Comparison of ENCODE assay signal across 8 mouse cellular contexts in the genomic region with DNA sequence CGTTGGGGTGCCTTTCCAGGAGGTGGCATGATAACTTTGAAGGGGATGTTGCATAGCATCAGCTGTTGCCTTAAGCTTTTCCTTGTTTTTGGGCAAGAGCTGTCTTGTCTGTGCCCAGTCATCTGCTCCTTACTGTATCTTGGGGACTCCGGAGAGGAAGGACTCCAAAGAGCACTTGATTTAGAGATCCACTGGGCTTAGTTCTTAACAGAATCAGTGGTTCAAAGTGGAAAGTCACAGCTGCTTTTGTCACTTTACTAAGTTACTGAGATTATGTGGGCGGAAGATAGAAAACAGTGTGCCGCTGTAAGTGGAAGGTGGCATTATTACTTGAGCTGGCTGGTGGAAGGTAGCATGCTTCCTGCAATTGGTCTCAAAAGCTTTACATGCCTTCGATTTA. TPM values are rescaled to one million over a fixed set of nuclear protein-coding genes. Genes with fewer than 3 reads are reported as not detected.
DNase-seq lines count a peak whose midpoint lies in the region; ATAC-seq and TF ChIP-seq lines count a peak whose summit lies in the region.

No protein-coding gene starts in this region.

- no peak for ATAC-seq in lung, embryonic 14.5 days (ENCODE audit: insufficient read depth)
- ATAC-seq in embryonic facial prominence, embryonic 12.5 days (ENCODE audit: insufficient number of reproducible peaks, insufficient read depth, low FRiP score, low TSS enrichment) = no peak
- ATAC-seq in intestine, embryonic 15.5 days = no peak
- ATAC-seq in neural tube, embryonic 13.5 days (ENCODE audit: low read depth) = no peak
- no peak for ATAC-seq in megakaryocyte progenitor cell, adult 5-6 weeks (replicated peaks; ENCODE audit: poor library complexity)

- no peak overlapping the region; the same call in 1 of the 2 replicates for H3K27ac ChIP-seq in lung, embryonic 14.5 days (ENCODE audit: low read depth)
- H3K27ac ChIP-seq in embryonic facial prominence, embryonic 12.5 days = no peak overlapping the region
- H3K27ac ChIP-seq in intestine, embryonic 15.5 days = no peak overlapping the region
- H3K27ac ChIP-seq in neural tube, embryonic 13.5 days (replicated peaks) = peak overlapping the region; percentile 78

- H3K27me3 ChIP-seq in lung, embryonic 14.5 days (ENCODE audit: insufficient read depth, low read length) = no peaks in the 10 kb centered on the region
- no peaks in the 10 kb centered on the region for H3K27me3 ChIP-seq in embryonic facial prominence, embryonic 12.5 days
- no peaks in the 10 kb centered on the region for H3K27me3 ChIP-seq in intestine, embryonic 15.5 days (replicated peaks)
- no peaks in the 10 kb centered on the region for H3K27me3 ChIP-seq in neural tube, embryonic 13.5 days

- peak overlapping the region; percentile 66 for H3K4me2 ChIP-seq in lung, embryonic 14.5 days
- H3K4me2 ChIP-seq in embryonic facial prominence, embryonic 12.5 days (replicated peaks) = peak overlapping the region; percentile 75
- peak overlapping the region; percentile 77 for H3K4me2 ChIP-seq in intestine, embryonic 15.5 days (replicated peaks)
- peak overlapping the region; percentile 70 for H3K4me2 ChIP-seq in neural tube, embryonic 13.5 days

- WGBS in lung, embryonic 14.5 days = 59% methylated on average over 5 of the region's 5 CpGs
- WGBS in embryonic facial prominence, embryonic 12.5 days = 54% methylated on average over 5 of the region's 5 CpGs
- WGBS in intestine, embryonic 15.5 days = 65% methylated on average over 5 of the region's 5 CpGs
- WGBS in neural tube, embryonic 13.5 days = 56% methylated on average over 5 of the region's 5 CpGs

- H3K4me1 ChIP-seq in lung, embryonic 14.5 days (ENCODE audit: insufficient read depth) = no peaks in the 10 kb centered on the region; the same call in 1 of the 2 replicates
- peaks cover 21% of the 10 kb centered on the region; the same call in 1 of the 2 replicates for H3K4me1 ChIP-seq in embryonic facial prominence, embryonic 12.5 days
- H3K4me1 ChIP-seq in intestine, embryonic 15.5 days (replicated peaks) = peaks cover 14% of the 10 kb centered on the region
- peaks cover 40% of the 10 kb centered on the region for H3K4me1 ChIP-seq in neural tube, embryonic 13.5 days (replicated peaks)

- H3K36me3 ChIP-seq in lung, embryonic 14.5 days (ENCODE audit: insufficient read depth) = no peaks in the 10 kb centered on the region
- no peaks in the 10 kb centered on the region for H3K36me3 ChIP-seq in embryonic facial prominence, embryonic 12.5 days
- no peaks in the 10 kb centered on the region for H3K36me3 ChIP-seq in intestine, embryonic 15.5 days
- H3K36me3 ChIP-seq in neural tube, embryonic 13.5 days = no peaks in the 10 kb centered on the region

- TF ChIP-seq CTCF in lung, embryonic 14.5 days (IDR thresholded peaks at IDR 0.05; ENCODE audit: low read depth) = no peak

- peak overlapping the region; percentile 71 for H3K4me3 ChIP-seq in lung, embryonic 14.5 days (ENCODE audit: low read depth, low read length)
- H3K4me3 ChIP-seq in embryonic facial prominence, embryonic 12.5 days = peak overlapping the region; percentile 52
- H3K4me3 ChIP-seq in intestine, embryonic 15.5 days (replicated peaks) = no peak overlapping the region
- H3K4me3 ChIP-seq in neural tube, embryonic 13.5 days = peak overlapping the region; percentile 78

- DNase-seq in lung, embryonic 14.5 days = no peak
- no peak for DNase-seq in lung, postnatal 4 days
- DNase-seq in spleen, postnatal 14 days (ENCODE audit: low spot score in 2 of 2) = no peak
- no peak for DNase-seq in right cerebral cortex, postnatal 25 days

- no peak overlapping the region for H3K9ac ChIP-seq in lung, embryonic 14.5 days
- H3K9ac ChIP-seq in embryonic facial prominence, embryonic 12.5 days = peak overlapping the region; percentile 52; the same call in 1 of the 2 replicates
- H3K9ac ChIP-seq in intestine, embryonic 15.5 days = no peak overlapping the region
- peak overlapping the region; percentile 87 for H3K9ac ChIP-seq in neural tube, embryonic 13.5 days

- H3K9me3 ChIP-seq in lung, embryonic 14.5 days (ENCODE audit: low read depth, low read length) = no peaks in the 10 kb centered on the region
- no peaks in the 10 kb centered on the region for H3K9me3 ChIP-seq in embryonic facial prominence, embryonic 12.5 days
- H3K9me3 ChIP-seq in intestine, embryonic 15.5 days = no peaks in the 10 kb centered on the region
- H3K9me3 ChIP-seq in neural tube, embryonic 13.5 days = no peaks in the 10 kb centered on the region

RNA-seq across cellular contexts. Expression of a gene that starts 5.2 kb away (rescaled TPM):
- 17.6 and 18.4 TPM in 2 replicates for polyA plus RNA-seq in lung, embryonic 14.5 days (2014; fragmentation: Nextera tagmentation; extraction: Ambion mirVana)
- polyA plus RNA-seq in embryonic facial prominence, embryonic 12.5 days (2016; fragmentation: Nextera tagmentation; extraction: Ambion mirVana) = 48.3 and 54.0 TPM in 2 replicates
- polyA plus RNA-seq in intestine, embryonic 15.5 days (2015; fragmentation: Nextera tagmentation; extraction: Ambion mirVana) = 23.1 and 24.8 TPM in 2 replicates
- 57.9 and 60.9 TPM in 2 replicates for polyA plus RNA-seq in neural tube, embryonic 13.5 days (2015; fragmentation: Nextera tagmentation; extraction: Ambion mirVana)
- 31.8 and 40.3 TPM in 2 replicates for total RNA-seq in megakaryocyte progenitor cell, adult 5-6 weeks (2015)
- 32.5 and 50.2 TPM in 2 replicates for total RNA-seq in megakaryocyte progenitor cell, adult 5-6 weeks (2017)

Comparison
In these comparisons a context has a peak if more than half of its experiments do, and no peak if none do; other contexts are left out.
1. H3K9ac ChIP-seq: peak in embryonic facial prominence, embryonic 12.5 days (single experiment) and neural tube, embryonic 13.5 days (single experiment); none in lung, embryonic 14.5 days (single experiment) and intestine, embryonic 15.5 days (single experiment).
2. Peak in every context shown above with its lines, with median percentiles within 50 percentile points of each other: H3K4me2 ChIP-seq.